Mouse (Mus musculus): ENCODE measurements around the gene Psme1.

- TF ChIP-seq CTCF (IDR thresholded peaks at IDR 0.05; ENCODE audit: control insufficient read depth, insufficient read depth, low read length) = no peak
- TF ChIP-seq POLR2A (IDR thresholded peaks at IDR 0.05; ENCODE audit: borderline replicate concordance, control insufficient read depth, low read depth, low read length) = no peak
Measured at GRCm38 (mm10) chr14:55579511-55580496, 1.9 kb downstream of the Psme1 start.
